Mouse (Mus musculus): ENCODE measurements around the gene Enah.

The Enah gene

GRCm38 (mm10) chr1:182028231-182029210 lies 8.7 kb upstream of the Enah start:
- in situ Hi-C loops (cut with MseI, MboI): no loop called here

- in situ Hi-C loops (cut with MseI, MboI): no loop called here
These were observed 7.7 kb upstream of the Enah start for GRCm38 (mm10) chr1:182027426-182027979.

- in situ Hi-C loops (cut with MseI, MboI): no loop called here
These were observed 7.0 kb upstream of the Enah start for GRCm38 (mm10) chr1:182026821-182027220.

- in situ Hi-C loops (cut with MseI, MboI): no loop called here
These were observed 6.3 kb upstream of the Enah start for GRCm38 (mm10) chr1:182026120-182026519.

GRCm38 (mm10) chr1:182021691-182022299 lies 2.0 kb upstream of the Enah start:
- in situ Hi-C loops (cut with MseI, MboI): no loop called here

- in situ Hi-C loops (cut with MseI, MboI): no loop called here
These were observed 1.2 kb upstream of the Enah start for GRCm38 (mm10) chr1:182020831-182021460.

GRCm38 (mm10) chr1:182019266-182019925 lies 394 bp downstream of the Enah start:
- in situ Hi-C loops (cut with MseI, MboI): no loop called here

GRCm38 (mm10) chr1:182018397-182019265 lies 1.2 kb downstream of the Enah start:
- in situ Hi-C loops (cut with MseI, MboI): no loop called here

- in situ Hi-C loops (cut with MseI, MboI): no loop called here
These were observed 14.0 kb downstream of the Enah start for GRCm38 (mm10) chr1:182005831-182006230.

GRCm38 (mm10) chr1:181998673-181999072 lies 21.1 kb downstream of the Enah start:
- in situ Hi-C loops (cut with MseI, MboI): no loop called here

GRCm38 (mm10) chr1:181997791-181998190 lies 22.0 kb downstream of the Enah start:
- in situ Hi-C loops (cut with MseI, MboI): no loop called here

GRCm38 (mm10) chr1:181993597-181993996 lies 26.2 kb downstream of the Enah start:
- in situ Hi-C loops (cut with MseI, MboI): no loop called here

- in situ Hi-C loops (cut with MseI, MboI): no loop called here
These were observed 31.4 kb downstream of the Enah start for GRCm38 (mm10) chr1:181988367-181988766.

- in situ Hi-C loops (cut with MseI, MboI): no loop called here
These were observed 32.6 kb downstream of the Enah start for GRCm38 (mm10) chr1:181987226-181987625.

GRCm38 (mm10) chr1:181985880-181986279 lies 33.9 kb downstream of the Enah start:
- in situ Hi-C loops (cut with MseI, MboI): no loop called here

GRCm38 (mm10) chr1:181984811-181985210 lies 35.0 kb downstream of the Enah start:
- in situ Hi-C loops (cut with MseI, MboI): no loop called here

GRCm38 (mm10) chr1:181980017-181980719 lies 39.6 kb downstream of the Enah start:
- in situ Hi-C loops (cut with MseI, MboI): no loop called here

- in situ Hi-C loops (cut with MseI, MboI): no loop called here
These were observed 44.3 kb downstream of the Enah start for GRCm38 (mm10) chr1:181975510-181975909.

GRCm38 (mm10) chr1:181974897-181975296 lies 44.9 kb downstream of the Enah start:
- in situ Hi-C loops (cut with MseI, MboI): no loop called here

GRCm38 (mm10) chr1:181965277-181965676 lies 54.5 kb downstream of the Enah start:
- in situ Hi-C loops (cut with MseI, MboI): loop anchor here in 1 of 2 experiments (10.0 kb wide), 1 partner anchor 150 kb away; no protein-coding TSS in a partner anchor
